22 mouse cellular contexts compared by ENCODE assay signal in genomic region chr10:94947915-94948675, GRCm38 (mm10).
"Had no signal": no experiment of that assay in that cellular context is flagged by ENCODE, and none has a peak within 500 bp of the region (broad histone marks: within the 10 kb centered on the region; RNA-seq: fewer than 3 reads in every experiment).

No protein-coding gene starts in this region.

- H3K27ac ChIP-seq: kidney, postnatal 0 days; left cerebral cortex, adult 2 months; limb, embryonic 12.5 days; limb, embryonic 15.5 days; liver, embryonic 14.5 days; macrophage; midbrain, embryonic 12.5 days; midbrain, embryonic 15.5 days; neural tube, embryonic 12.5 days; neural tube, embryonic 15.5 days had no signal

- H3K9me3 ChIP-seq: limb, embryonic 12.5 days; limb, embryonic 15.5 days; midbrain, embryonic 12.5 days; midbrain, embryonic 15.5 days; neural tube, embryonic 12.5 days; neural tube, embryonic 15.5 days had no signal

- H3K27me3 ChIP-seq: midbrain, embryonic 15.5 days; neural tube, embryonic 15.5 days had no signal

- H3K36me3 ChIP-seq: limb, embryonic 12.5 days; limb, embryonic 15.5 days; midbrain, embryonic 12.5 days; midbrain, embryonic 15.5 days; neural tube, embryonic 12.5 days; neural tube, embryonic 15.5 days had no signal

- H3K9ac ChIP-seq: limb, embryonic 12.5 days; limb, embryonic 15.5 days; liver, embryonic 14.5 days; liver, postnatal 0 days; lung, embryonic 14.5 days; midbrain, embryonic 12.5 days; midbrain, embryonic 15.5 days; neural tube, embryonic 12.5 days; neural tube, embryonic 15.5 days had no signal

- ATAC-seq: intestine, postnatal 0 days; liver, postnatal 0 days; lung, postnatal 0 days; midbrain, embryonic 15.5 days had no signal

- H3K4me3 ChIP-seq: left cerebral cortex, adult 2 months; limb, embryonic 12.5 days; limb, embryonic 15.5 days; midbrain, embryonic 12.5 days; midbrain, embryonic 15.5 days; neural tube, embryonic 12.5 days; neural tube, embryonic 15.5 days had no signal

- H3K4me2 ChIP-seq: limb, embryonic 12.5 days; limb, embryonic 15.5 days; liver, embryonic 11.5 days; lung, embryonic 14.5 days; midbrain, embryonic 12.5 days; midbrain, embryonic 15.5 days; neural tube, embryonic 12.5 days; neural tube, embryonic 15.5 days had no signal

- DNase-seq: kidney, adult 2 months; kidney, postnatal 36 days; layer of hippocampus, postnatal 36 days; left cerebral cortex, postnatal 4 days; liver, postnatal 0 days; right cerebral cortex, postnatal 4 days; thymus, adult 18-20 months; thymus, postnatal 4 days had no signal
